Mouse (Mus musculus) brain, embryonic 14.5 days (tissue): ENCODE measurements around the gene Hibch.

Experiments
- CTCF ChIP-seq: fragments of 200-500 bp; IDR thresholded peaks from 2 replicates; pipeline ENCODE4 v1.5.1; 2012; ENCODE audit warnings: inconsistent platforms, mild to moderate bottlenecking, moderate library complexity, borderline replicate concordance; ENCODE audit not compliant: insufficient read depth, insufficient read length; ENCODE audit errors: extremely low read depth
- POLR2A ChIP-seq: fragments of 200-500 bp; IDR thresholded peaks from 2 replicates; pipeline ENCODE4 v1.6.1; 2012; ENCODE audit warnings: mild to moderate bottlenecking, inconsistent platforms, borderline replicate concordance; ENCODE audit not compliant: poor library complexity, insufficient read depth, insufficient read length, severe bottlenecking; ENCODE audit errors: extremely low read depth

DNA sequence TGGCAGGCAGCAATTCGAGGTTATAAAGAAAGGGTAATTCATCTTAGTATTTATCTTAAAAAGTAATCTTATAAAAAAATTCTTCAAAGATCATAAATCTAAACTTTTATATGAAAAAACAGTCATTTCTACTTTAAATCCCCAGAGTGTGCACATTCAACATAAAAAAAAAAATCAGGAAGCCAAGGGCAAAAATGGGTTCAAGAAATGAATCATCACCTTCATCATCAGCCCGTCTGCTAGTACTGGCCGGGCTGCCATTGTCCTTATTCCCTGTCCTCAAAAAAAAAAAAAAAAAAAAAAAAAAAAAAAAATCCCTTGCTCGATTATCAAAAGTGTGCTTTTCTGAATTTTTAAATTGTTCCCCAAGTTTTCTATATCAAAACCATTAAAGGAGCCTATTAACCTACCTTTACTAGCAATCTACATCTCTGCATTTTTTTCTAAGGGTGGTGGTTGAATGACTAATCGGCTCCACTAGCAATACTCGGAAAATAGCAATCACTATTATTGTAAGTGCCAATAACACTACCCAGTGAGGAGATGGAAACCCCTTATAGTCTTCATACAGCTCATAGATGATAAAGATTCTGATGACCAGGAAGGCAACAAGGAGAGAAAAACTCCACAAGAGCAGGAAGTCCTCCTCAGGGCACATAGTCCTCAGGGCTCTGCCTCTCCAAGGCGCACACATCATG is 11.3 kb downstream of the Hibch start:
- TF ChIP-seq POLR2A (no peak), CTCF (no peak)
